Mouse (Mus musculus): ENCODE measurements at regions not wholly inside any gene's neighbourhood (a gene's known extent, or its start where the extent isn't known, plus 50 kb on each side); places are given as distances from the start of the nearest gene placed in this dataset.

GRCm38 (mm10) chr13:119358696-119359095 lies 69.7 kb upstream of the Paip1 start:
- TF ChIP-seq HCFC1 (IDR thresholded peaks at IDR 0.05; ENCODE audit: borderline replicate concordance, insufficient read depth, low read length), result no peak
- TF ChIP-seq CHD2 (IDR thresholded peaks at IDR 0.05; ENCODE audit: low read depth, low read length), result no peak
- TF ChIP-seq ZC3H11A (IDR thresholded peaks at IDR 0.05; ENCODE audit: borderline replicate concordance, low read depth, low read length), result no peak

Measured in ES-E14 (cell line).